Mouse (Mus musculus) spleen, adult 2 months (tissue): ENCODE data around the gene Tmem50a. TPM values are rescaled to one million over a fixed set of nuclear protein-coding genes. Genes with fewer than 3 reads are reported as not detected.
A peak's percentile ranks its signal among the peaks of the same experiment; 100 is the strongest.

Experiments
- DNase-seq, 2 experiments: peaks; one replicate each; pipeline versions ENCODE4 v3.0.0 to v3.0.0-alpha.2; 2012 to 2021; ENCODE audit warnings: low spot score in 2 of 2, low read depth in 1 of 2
- H3K27ac ChIP-seq: fragments of 200-500 bp; 2 replicates; pipeline ENCODE4 v1.5.1; 2012; ENCODE audit warnings: low read length, inconsistent platforms; ENCODE audit not compliant: insufficient read depth
- H3K27me3 ChIP-seq: fragments of 200-500 bp; 2 replicates; pipeline ENCODE4 v1.6.1; 2012; ENCODE audit warnings: mild to moderate bottlenecking, moderate library complexity, low read length, inconsistent platforms; ENCODE audit not compliant: control insufficient read depth, insufficient read depth
- H3K36me3 ChIP-seq: fragments of 200-500 bp; 2 replicates; pipeline ENCODE4 v1.6.1; 2012; ENCODE audit warnings: mild to moderate bottlenecking, low read length, inconsistent platforms; ENCODE audit not compliant: control insufficient read depth, insufficient read depth
- H3K4me1 ChIP-seq: fragments of 200-500 bp; 2 replicates; pipeline ENCODE4 v1.6.1; 2011; ENCODE audit warnings: inconsistent platforms; ENCODE audit not compliant: control insufficient read depth, insufficient read depth, insufficient read length
- H3K4me3 ChIP-seq: fragments of 200-500 bp; 2 replicates; pipeline ENCODE4 v1.5.1; 2011; ENCODE audit warnings: mild to moderate bottlenecking, inconsistent platforms; ENCODE audit not compliant: insufficient read depth, insufficient read length; ENCODE audit errors: extremely low read depth
- CTCF ChIP-seq: fragments of 200-500 bp; IDR thresholded peaks from 2 replicates; pipeline ENCODE4 v1.5.1; 2011; ENCODE audit warnings: mild to moderate bottlenecking, inconsistent platforms; ENCODE audit not compliant: insufficient read depth, insufficient read length, insufficient replicate concordance; ENCODE audit errors: extremely low read depth
- POLR2A ChIP-seq: fragments of 200-500 bp; IDR thresholded peaks from 2 replicates; pipeline ENCODE4 v1.6.1; 2011; ENCODE audit warnings: low read depth, low read length, inconsistent platforms
- WGBS: fragments of 180-500 bp; shearing (Covaris S2); methylation state at CpG from one replicate; pipeline ENCODE4 v1.1.7; 2018; 5-methylcytosine and 5-hydroxymethylcytosine counted together
- polyA plus RNA-seq: library from polyadenylated mRNA; depleted of rRNA; stranded (reverse); fragments of >200 nt; gene quantifications from 2 replicates; pipeline ENCODE4 v1.2.3, GENCODE M21; 2012

The Tmem50a gene
- polyA plus RNA-seq, 1 experiment, result 90.6 TPM

- Histone ChIP-seq H3K27ac (no peak overlapping the region), H3K4me1 (no peaks in the 10 kb centered on the region; the same call in 1 of the 2 replicates), H3K27me3 (no peaks in the 10 kb centered on the region), H3K4me3 (no peak overlapping the region), H3K36me3 (no peaks in the 10 kb centered on the region)
- TF ChIP-seq CTCF (no peak), POLR2A (no peak)
- DNase-seq, result no peak
- WGBS, result 23% methylated on average over 11 of the region's 11 CpGs
Measured at GRCm38 (mm10) chr4:134950518-134951091, 35.8 kb upstream of the Tmem50a start.

GRCm38 (mm10) chr4:134946024-134946744 is 31.4 kb upstream of the Tmem50a start:
- 16% methylated on average over 17 of the region's 17 CpGs for WGBS
- H3K4me1 ChIP-seq, result no peaks in the 10 kb centered on the region; the same call in 1 of the 2 replicates
- peak overlapping the region; percentile 41; the same call in 1 of the 2 replicates for H3K4me3 ChIP-seq
- H3K27ac ChIP-seq, result no peak overlapping the region
- peak in 1 of 2 experiments; percentile 44 for DNase-seq
- H3K27me3 ChIP-seq, result no peaks in the 10 kb centered on the region
- TF ChIP-seq CTCF (peak; percentile 72; the same call in 1 of the 2 replicates), POLR2A (no peak)
- H3K36me3 ChIP-seq, result no peaks in the 10 kb centered on the region

- Histone ChIP-seq H3K4me1 (no peaks in the 10 kb centered on the region), H3K27me3 (no peaks in the 10 kb centered on the region), H3K36me3 (no peaks in the 10 kb centered on the region), H3K4me3 (no peak overlapping the region), H3K27ac (no peak overlapping the region)
- DNase-seq, result no peak
- TF ChIP-seq CTCF (no peak), POLR2A (no peak)
- 74% methylated on average over 27 of the region's 27 CpGs for WGBS
Measured at GRCm38 (mm10) chr4:134943758-134944538, 29.1 kb upstream of the Tmem50a start.

DNA sequence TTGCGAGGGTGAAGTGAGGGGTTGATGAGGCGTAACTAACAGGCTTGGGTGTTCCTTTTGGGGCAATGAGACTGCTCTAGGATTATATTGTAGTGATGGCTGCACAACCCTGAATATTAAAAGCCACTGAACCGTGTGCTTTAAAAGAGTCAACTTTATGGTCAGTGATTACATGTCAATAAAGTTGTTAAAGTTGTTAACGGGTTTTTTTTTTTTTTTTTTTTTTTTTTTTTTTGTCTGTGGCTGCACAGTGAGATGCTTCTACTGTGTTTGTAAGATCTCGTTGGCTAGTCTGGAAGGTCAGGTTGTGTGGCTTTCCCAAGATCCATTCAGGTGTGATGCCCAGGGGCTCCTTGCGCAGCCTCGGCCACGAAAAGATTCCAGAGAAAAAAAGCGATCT is 25.1 kb upstream of the Tmem50a start:
- H3K27me3 ChIP-seq, result no peaks in the 10 kb centered on the region
- TF ChIP-seq CTCF, result no peak

DNA sequence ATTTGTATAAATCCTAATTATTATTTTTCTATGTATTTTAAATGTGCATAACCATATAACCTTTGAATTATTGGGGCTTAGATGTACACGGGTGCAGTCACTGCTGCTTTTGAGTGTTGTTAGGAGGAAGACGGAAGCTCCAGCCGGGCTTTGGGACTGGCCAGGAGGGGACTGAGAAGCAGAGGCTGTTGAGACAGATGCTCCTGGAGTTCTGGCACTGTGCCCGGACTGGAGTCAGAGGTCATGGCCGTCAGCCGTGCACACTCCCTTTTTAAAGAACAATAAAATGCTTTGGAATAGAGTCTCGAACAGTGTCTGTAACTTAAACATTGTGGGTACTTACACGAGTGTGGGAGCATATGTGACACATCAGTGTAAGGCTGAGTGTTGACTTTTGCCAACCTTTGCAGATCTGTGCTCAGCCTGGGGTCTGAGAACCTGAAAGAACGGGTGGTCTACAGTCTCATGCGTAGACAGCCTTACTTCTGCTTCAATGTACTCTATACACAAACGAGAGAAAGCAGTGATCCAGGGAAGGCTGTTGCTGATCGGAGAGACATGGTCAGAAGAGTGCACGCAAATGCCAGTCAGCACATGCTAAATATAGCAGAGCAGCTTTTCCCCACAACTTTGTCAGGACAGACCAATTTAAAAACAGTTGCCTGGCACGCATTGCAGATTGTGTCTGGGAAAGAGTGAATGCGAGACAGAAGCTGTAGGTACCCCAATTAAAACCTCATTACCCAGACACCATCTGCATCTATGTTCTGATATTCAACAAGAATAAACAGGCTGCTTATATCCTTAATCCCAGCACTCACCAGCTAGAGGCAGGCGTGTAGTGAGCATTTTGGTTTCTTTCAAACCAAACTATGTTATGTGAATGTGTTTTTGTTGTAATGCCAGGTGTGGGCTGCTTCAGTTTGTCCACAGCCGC is 22.7 kb upstream of the Tmem50a start:
- H3K4me1 ChIP-seq, result no peaks in the 10 kb centered on the region
- peaks cover 33% of the 10 kb centered on the region for H3K36me3 ChIP-seq
- DNase-seq, result no peak
- TF ChIP-seq POLR2A (no peak), CTCF (no peak)
- H3K27ac ChIP-seq, result no peak overlapping the region
- H3K27me3 ChIP-seq, result no peaks in the 10 kb centered on the region
- H3K4me3 ChIP-seq, result no peak overlapping the region
- 87% methylated on average over 17 of the region's 17 CpGs for WGBS

More for the DNA sequence above, 25.1 kb upstream of the Tmem50a start:
- H3K4me3 ChIP-seq, result no peak overlapping the region
- H3K27ac ChIP-seq, result no peak overlapping the region
- peaks cover 23% of the 10 kb centered on the region for H3K36me3 ChIP-seq
- no peaks in the 10 kb centered on the region for H3K4me1 ChIP-seq
- DNase-seq, result no peak
- 75% methylated on average over 9 of the region's 9 CpGs for WGBS

GRCm38 (mm10) chr4:134930684-134931481 is 16.1 kb upstream of the Tmem50a start, which contains the start of gene Syf2:
Gene Syf2, plus strand, starts transcription at chr4:134930898.
- Histone ChIP-seq H3K27ac (peak within 1 kb of the TSS; percentile 82), H3K4me3 (peak within 1 kb of the TSS; percentile 82), H3K4me1 (peaks cover 7% of the 10 kb centered on the region), H3K27me3 (no peaks in the 10 kb centered on the region), H3K36me3 (peaks cover 42% of the 10 kb centered on the region)
- peak; percentile 88 to 96 for DNase-seq
- TF ChIP-seq CTCF (no peak), POLR2A (no peak; the same call in 1 of the 2 replicates)
- WGBS, result 1% methylated on average over 67 of the region's 68 CpGs
